Mouse (Mus musculus) embryo, embryonic 11.5 days (tissue): ENCODE data around the gene Sema4b.

Experiments used
- DNase-seq: peaks from one replicate; pipeline ENCODE4 v3.0.0-alpha.2; 2012; ENCODE audit warnings: low read depth, low spot score

Gene Sema4b

DNA sequence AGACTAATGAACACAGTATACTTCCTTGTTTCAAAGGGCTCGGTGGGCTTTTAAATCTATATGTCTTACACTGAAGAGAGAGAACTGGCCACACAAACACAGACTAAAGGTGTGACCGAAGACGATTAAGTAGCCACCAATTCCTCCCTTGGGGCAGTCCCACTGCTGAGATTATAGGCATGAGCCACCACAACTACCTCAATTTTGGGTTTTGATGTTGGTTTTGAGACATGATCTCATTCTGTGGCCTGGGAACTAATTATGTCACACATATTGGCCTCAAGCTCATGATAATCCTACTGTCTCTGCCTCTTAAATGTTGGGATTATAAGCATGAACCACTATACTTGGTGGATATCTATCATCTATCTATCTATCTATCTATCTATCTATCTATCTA lies 9.2 kb upstream of the Sema4b start:
- DNase-seq: no peak

DNA sequence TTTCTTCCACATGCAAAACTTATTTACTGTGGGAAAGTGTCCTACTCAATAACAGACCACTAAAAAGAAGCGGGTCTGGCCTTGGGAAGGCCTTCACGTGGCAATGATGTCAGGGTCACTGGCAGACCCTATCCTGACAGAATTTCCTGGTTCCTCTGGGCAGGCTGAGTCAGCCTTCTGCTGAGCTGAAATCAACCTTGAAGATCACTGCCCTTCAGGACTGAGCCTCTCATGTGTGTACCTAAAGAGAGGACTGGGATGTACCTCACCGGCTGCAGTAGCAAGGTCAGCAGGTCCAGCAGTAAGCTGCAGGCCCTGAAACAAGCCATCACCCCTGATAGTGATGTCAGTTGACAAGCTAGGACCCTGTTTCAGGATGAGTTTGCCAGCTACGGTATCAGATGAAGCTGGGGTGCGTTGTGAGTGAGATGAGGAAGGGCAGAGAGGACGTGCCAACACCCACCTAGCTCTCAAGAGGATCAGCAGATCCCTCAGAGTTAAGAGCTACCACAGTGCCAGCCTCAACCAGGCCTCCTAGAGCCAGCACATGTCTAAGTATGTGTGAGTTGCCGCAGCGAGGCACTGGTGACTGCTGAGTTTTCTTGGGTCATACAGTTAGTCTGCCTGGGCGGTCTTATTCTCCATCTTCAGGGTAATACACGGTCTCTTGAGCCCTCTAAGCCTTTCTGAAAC lies 8.5 kb upstream of the Sema4b start:
- no peak for DNase-seq

DNA sequence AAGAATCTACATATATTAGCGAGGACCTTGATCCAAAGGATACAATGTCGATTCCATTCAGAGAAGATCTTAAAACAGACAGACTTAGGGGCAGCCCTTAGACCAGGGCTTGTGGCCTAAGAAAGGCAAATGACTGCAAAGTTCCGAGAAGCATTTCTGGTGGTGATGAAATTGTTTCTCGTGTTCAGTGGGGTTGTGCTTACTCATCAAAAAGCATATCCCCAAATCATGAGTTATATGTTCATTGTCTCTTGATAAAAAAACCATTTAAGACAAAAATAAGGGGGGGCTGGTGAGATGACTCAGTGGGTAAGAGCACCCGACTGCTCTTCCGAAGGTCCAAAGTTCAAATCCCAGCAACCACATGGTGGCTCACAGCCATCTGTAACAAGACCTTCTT lies 7.3 kb upstream of the Sema4b start:
- DNase-seq: no peak

DNA sequence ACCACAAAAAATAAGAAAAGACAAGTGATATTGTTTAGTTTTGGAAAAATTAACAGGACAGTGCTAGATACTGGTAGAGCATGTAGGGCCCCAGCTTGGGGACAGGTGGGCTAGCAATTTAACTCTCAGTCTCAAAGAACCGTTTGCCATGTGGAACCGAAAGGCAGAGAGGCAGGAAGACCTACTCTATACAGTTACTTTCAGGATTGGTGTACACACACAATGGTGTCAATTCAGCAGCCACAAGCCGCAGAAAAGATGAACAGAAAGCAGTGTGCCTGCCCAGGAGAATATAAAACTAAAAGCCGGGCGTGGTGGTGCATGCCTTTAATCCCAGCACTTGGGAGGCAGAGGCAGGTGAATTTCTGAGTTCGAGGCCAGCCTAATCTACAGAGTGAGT lies 6.9 kb upstream of the Sema4b start:
- no peak for DNase-seq

DNA sequence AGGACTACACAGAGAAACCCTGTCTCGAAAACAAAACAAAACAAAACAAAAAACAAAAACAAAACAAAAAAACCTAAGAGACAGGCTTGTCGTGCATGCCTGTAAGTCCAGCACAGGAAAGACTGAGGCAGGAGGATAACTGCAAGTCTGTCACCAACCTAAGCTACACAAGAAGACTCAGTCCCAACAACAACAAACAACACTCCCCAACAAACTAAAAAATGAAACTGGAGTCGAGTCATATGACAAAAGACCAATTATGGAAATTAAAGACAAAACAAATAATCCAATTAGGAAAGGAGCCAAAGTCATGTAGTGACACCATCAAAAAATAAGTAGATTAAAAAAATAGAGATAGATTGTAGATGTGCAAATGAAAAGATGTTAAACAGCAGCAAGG lies 6.4 kb upstream of the Sema4b start:
- no peak for DNase-seq

DNA sequence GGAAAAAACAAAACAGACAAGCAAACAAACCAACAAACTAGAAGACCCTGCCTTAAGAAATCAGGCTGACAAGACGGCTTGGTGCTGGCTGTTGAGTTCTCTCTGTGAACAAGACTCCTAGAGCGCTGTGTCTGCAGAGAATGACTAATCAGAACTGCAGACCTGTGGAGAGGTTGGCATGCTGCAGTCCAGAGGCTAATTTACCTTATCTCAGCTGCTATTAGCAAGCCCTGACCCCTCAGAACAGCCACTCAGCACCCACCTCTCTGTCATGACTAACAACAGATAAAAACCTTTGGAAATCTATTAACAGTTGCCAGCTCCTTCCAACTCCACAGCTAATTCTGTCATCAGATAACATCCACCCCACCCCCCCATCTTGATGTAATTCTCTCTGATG lies 5.6 kb upstream of the Sema4b start:
- DNase-seq: no peak

DNA sequence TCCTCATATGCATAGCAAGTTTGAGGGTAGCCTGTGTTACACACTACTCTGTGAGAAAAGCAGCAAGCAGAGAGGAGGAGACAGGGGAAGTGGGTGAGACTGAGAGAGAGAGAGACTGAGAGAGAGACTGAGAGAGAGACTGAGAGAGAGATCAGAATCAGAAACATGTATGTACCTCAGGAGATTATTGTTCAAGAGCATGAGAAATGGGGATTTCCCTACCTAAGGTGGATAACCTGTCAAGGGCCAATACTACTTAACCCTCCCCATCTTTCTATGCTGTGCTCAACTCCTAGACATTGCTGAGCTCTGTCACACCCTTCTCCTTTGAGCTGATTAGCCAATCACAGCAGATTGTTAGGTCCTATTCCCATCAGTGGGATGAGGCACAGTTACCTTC lies 4.5 kb upstream of the Sema4b start:
- DNase-seq: no peak

DNA sequence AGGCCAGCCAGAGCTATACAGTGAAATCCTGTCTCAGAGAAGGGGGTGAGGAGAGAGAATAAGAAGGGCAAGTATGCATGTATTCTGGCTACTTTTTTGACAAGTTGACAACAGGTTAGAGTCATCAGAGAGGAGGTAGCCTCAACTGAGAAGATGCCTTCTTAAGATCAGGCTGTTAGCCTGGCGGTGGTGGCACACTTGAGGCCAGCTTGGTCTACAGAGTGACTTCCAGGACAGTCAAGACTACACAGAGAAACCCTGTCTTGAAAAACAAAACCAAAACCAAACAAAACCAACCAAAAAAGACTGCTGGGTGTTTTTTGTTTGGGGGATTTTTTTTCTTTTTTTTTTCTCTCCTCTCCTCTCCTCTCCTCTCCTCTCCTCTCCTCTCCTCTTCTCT lies 3.2 kb upstream of the Sema4b start:
- DNase-seq: no peak

DNA sequence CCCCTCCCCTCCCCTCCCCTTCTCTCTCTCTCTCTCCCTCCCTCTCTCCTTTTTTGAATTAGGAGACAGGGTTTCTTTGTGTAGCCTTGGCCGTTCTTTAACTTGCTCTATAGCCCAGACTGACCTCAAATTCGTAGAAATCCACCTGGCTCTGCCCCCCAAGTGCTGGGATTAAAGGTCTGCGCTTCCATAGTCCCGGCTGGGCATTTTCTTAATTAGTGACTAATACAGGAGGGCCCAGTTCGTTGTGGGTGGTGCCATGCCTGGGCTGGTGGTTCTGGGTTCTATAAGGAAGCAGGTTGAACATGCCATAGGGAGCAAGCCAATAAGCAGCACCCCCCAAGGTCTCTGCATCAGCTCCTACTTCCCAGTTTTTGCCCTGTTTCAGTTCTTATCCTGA lies 2.7 kb upstream of the Sema4b start:
- no peak for DNase-seq

DNA sequence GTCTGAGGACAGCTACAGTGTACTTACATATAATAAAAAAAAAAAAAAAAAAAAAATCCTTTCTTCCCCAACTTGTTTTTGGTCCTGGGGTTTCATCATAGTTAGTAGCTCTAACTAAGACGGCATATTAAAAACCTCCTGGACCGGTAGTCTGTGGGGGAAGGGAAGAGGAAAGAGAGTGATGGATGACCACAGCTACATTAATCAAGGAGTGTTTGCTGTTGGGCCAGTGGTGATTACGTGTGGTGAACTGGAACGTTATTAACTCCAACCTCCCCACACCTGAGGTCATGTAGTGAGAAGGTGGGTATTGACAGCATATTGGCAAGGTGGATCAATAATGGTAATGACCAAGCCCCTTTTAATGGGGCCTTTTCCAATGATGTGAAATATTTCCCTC lies 2.1 kb upstream of the Sema4b start:
- no peak for DNase-seq

DNA sequence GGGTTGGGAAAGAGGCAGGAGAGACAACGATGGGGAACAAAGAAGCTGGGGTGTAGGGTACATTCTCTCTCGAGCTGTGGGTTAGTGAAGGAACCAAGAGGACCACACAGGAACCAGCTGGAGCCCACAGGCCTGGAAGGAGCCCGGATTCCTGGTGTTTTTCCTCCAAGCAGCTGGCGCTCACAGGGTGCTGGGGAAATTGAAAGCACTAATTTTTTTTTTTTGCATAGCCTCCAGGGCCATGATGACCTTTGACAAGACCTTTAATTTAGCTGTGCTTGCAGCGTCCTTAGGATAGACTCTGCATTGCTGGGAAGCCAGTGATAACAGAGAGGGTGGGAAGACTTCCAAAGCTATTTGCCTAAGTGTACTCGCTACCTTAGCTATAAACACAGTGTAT lies 1.7 kb upstream of the Sema4b start:
- no peak for DNase-seq

DNA sequence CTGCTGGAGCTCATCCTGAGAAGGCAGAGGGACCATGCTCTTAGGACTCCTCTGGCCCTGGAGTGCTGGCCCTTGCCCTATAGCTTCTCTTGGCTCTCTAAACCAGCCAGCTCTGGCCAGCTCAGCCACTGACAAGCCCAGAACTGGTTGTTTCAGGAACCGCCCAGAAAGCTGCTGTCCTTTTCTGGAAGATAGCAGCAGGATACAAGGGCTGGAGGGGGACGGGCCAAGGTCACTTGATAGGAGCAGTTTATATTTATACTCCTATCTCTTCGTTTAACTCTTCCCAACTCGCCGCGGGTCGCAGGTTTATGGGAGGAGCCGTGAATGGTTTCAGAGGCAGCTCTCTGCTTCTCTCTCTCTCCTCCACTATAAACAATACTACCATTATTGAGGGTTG lies 620 bp upstream of the Sema4b start:
- DNase-seq: no peak

DNA sequence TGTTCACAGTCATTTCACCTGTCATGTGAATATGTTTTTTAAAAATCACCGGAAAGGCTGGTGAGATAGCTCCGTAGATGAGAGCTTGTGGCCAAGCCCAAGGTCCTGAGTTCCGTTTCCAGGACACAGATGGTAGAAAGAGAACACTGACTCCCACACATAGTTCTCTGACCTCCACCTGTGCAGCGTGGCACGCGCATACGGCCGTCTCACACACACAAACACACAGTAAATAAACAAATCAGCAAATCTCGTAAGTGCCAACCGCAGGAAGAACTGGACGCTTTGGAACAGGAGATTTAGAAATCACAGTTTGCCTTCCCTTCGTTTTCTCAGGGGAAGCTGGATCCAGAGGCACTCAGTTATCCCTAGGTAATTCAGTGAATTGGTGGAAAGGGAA lies 860 bp downstream of the Sema4b start:
- no peak for DNase-seq

DNA sequence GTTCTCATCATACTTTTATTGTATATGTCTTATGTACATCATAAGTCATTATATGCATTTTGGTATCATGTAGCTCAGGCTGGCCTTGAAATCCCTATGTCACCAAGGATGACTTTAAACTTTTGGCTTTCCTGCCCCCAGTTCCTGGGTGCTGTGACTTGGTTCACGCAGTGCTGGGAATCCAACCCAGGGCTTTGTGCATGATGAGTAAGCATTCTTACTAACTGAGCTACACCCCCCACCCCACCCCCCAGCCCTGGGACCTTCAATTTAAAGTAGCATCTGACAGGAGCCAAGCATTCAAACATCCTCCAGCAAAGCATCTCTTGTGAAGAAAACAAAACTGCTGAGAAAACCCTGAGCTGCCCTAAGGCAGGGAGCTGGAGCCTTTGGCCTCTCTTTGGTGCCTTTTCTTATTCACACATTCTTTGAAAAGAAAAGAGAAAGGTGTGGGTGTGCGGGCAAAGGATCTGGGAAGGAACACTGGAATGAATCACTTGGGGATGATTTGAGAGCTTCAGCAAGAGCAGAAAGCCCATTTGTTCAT lies 2.0 kb downstream of the Sema4b start:
- DNase-seq: no peak

DNA sequence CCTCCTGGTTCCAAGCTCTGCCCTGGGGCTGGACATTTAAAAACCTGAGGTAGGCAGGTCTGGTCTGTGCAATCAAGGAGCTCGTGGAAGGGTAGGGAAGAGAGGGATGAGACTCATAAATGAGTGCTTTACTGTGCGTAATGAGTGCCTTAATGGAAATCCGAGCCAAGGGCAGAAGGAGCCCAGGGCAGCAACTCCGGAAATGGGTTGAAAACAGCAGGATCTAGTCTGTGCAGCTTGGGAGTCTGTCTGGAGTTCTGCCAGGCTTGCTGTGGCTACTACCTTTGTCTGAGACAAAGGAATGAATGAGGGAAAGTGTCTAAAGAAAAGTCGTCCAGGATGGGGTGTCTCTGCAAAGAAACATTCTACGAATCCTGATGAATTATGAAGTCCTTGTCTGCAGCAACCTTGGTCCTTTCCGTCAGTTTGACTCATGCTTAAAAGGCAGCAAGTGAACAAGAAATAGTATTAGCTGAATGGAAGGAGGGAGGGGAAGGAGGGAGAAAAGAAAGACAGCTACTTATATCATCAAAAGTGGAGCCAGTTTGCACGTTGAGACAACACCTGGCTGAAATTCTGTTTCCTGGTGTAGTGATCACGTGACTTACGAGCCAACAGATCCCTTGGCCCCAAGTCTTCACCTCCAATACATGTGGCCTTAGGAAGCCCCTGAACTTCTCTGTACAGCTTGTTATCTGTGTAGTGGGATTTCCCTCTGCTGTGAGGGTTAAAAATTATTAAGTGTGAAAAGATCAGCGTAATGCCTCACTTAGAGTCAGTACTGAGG lies 2.7 kb downstream of the Sema4b start:
- no peak for DNase-seq

DNA sequence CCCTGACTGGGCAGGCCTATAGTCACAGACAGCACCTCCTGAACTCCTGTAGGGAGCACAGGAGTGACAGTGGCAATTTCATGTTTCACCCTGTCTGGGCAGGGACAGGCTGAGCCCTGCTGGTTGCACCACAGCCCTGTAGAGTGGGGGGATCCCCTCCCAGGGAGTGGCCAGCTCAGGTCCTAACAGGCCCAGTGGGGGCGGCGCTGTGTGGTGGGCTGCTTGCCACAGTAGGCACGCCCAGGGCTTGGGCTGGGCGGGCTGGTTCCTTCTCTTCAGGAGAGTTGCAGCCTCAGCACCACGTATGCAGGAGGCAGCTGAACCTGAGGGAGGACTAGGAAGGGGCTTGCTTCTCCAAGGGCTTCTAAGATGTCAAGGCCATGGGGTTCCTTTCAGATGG lies 4.8 kb downstream of the Sema4b start:
- no peak for DNase-seq

DNA sequence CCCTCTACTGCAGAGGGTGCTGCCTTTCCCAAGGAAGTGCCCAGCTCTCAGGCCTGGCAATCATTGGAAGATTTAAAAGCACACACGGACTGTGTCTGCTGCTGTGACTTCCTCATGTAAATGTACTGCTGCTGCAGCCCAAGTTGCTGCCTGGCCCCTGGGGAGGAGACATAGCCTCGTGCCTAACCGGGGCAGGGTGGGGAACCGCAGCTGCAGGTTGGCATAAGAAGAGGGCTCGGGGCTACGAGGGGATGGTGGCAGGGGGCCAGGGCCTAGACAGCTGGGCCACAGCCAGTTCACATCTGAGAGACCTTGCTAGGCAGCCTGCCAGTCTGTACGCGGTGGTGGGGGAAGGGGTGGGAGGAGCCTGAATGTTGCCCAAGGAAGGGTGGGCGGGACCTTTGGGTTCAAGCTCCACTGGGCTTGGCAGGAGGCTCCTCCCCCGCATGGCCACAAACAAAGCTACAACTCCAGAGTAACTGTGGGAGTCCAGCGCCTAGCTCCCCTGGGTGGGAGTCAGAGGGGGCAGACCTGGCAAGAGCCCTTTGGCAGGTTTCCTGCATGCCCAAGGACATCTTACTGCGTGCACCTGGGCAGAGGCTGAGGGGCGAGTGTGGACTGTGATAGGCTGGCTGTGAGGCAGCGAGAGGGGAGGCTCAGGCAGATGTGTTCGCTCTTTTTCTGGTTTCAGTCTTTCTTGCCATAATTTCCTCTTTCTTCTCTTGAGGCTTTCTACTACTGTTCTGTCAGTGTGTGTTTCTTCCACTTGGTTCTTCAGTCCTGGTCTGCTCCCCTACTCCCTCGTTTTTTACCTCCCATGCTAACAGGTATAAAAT lies 5.8 kb downstream of the Sema4b start:
- DNase-seq: peak; percentile 72

DNA sequence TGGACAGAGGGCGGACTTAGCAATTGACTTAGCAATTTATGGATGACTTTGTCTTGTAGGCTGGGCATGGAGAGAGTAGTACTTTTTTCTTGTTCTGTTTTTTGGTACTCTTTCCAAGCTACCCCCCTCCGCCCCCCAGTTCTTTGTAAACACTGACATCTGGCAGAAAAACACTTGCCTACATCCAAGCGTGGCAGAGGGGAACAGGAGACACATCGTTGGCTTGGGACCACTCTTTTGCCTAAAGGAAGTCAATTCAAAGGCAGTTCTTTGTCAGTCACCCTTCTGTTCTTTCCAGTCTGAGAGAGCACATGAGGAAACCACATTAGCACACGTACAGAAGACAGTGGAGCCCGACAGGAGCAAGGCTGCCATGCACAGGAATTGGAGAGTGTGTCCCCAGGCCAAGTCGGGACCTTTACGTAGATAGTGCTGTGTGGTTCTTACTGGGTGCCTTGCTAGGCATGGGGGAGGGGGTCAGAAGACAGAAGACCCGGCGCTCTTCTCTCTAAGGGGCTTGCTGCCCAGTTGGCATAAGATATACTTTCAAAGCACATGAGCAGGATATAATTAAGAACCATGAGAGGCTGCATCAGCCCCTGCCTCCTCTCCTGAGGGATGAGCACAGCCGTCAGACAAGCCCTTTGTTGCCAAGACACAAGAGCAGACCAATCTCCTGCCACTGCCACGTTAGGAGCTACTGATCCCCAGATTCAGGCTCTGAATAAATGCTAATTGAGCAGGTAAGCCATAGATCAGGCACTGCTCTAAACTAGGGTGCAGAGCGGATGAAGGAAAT lies 7.5 kb downstream of the Sema4b start:
- no peak for DNase-seq

DNA sequence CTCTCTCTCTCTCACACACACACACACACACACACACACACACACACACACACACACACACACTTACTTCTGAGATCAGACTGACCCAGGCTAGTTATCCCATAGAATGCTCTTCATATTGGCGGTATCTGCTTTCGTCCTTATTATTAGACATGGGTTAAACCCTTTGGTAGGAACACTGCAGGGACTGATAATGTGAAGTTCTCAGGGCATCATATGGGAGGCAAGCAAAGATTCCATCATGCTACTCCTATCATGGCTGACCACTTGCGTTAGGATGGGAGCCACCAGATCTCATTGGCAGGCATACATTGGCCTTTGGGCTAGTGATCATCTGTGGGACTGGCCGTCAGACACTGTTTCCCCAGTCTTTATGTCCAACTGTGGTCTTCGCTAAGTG lies 8.5 kb downstream of the Sema4b start:
- no peak for DNase-seq

DNA sequence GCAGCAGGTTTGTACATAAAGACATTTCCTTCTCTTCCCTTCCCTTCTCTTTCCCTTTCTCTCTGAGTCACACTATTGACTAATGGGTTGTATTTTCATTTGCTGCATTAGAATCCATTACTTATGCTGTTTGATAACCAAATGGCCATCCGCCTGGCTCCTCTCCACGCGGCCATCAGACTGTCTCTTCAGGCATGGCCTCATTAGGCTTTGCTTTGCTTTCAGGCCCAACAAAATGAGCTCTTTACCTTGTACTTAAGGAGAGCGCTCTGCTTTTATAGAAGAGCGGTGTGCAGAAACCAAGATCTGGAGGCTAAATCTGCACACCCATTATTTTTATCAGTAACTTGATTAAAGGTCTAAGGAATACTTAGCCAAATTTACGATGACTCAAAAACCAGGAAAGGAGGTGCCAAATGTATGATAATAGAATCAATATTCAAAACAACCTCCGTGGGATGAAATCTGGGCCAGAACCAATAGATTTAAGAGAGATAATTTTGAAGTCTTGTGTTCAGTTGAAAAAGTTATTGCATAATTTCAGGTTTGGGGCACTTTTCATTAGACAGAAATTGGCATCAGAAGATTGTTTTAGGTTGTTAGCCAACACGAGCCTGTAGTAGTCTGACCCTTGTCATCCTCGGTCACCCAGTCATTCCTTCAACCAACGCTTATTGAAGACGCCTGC lies 9.1 kb downstream of the Sema4b start:
- DNase-seq: no peak

DNA sequence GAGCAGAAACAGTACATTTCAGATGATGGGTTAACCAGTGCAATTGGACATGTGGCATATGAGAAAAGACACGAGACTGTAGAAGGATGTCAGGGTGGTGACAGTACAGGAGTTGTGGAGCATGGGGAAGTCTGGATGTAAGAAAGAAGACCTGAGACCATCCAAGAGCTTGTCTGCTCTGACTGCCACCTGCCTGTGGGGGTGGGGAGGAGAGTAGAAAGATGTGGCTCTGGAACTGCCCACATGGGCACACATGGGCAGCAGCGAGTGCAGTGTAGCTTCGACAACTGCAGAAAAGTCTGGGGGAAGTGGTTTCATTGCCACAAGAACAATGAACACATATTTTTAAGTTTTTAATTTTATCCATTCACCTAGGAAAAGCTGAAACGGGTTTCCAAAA lies 10.7 kb downstream of the Sema4b start:
- no peak for DNase-seq
